Mouse (Mus musculus): ENCODE measurements at regions not wholly inside any gene's neighbourhood (a gene's known extent, or its start where the extent isn't known, plus 50 kb on each side); places are given as distances from the start of the nearest gene placed in this dataset.

- no peak for TF ChIP-seq CTCF (IDR thresholded peaks at IDR 0.05; ENCODE audit: control insufficient read depth, insufficient read depth, insufficient replicate concordance, low read depth, low read length)
- TF ChIP-seq POLR2A (IDR thresholded peaks at IDR 0.05; ENCODE audit: control insufficient read depth, low read depth, low read length): no peak
Measured at GRCm38 (mm10) chr9:84183637-84184374, 258.9 kb downstream of the Bckdhb start.

Measured in testis, adult 2 months (tissue).